Mouse (Mus musculus): ENCODE data around the gene Atrnl1.

- TF ChIP-seq GATA1 (IDR thresholded peaks at IDR 0.05; ENCODE audit: borderline replicate concordance, low read length), result no peak
- TF ChIP-seq FLI1 (IDR thresholded peaks at IDR 0.05; ENCODE audit: low read length), result no peak
Measured at GRCm38 (mm10) chr19:57825271-57826207, 214.7 kb downstream of the Atrnl1 start.

All from megakaryocyte, embryonic 14.5 days (primary cell).